Mouse (Mus musculus) gastrocnemius, postnatal 10 days (tissue): Measurements from ENCODE around the gene Itga5. TPM values are rescaled to one million over a fixed set of nuclear protein-coding genes. Genes with fewer than 3 reads are reported as not detected.
A peak's percentile ranks its signal among the peaks of the same experiment; 100 is the strongest.

Experiments used
- DNase-seq: peaks from one replicate; pipeline ENCODE4 v3.0.0; 2021; ENCODE audit warnings: mixed read lengths
- total RNA-seq, 2 experiments: library from RNA; stranded (reverse); gene quantifications; 2 replicates each; pipeline ENCODE4 v1.2.3; 2021

The Itga5 gene
- total RNA-seq, 2 experiments from 2014 or later = 27.6 to 40.5 TPM

GRCm38 (mm10) chr15:103339961-103340337 is 26.6 kb downstream of the Itga5 start, which contains the start of gene Zfp385a:
Gene Zfp385a, minus strand, starts transcription at chr15:103340093.
- no peak for DNase-seq

DNA sequence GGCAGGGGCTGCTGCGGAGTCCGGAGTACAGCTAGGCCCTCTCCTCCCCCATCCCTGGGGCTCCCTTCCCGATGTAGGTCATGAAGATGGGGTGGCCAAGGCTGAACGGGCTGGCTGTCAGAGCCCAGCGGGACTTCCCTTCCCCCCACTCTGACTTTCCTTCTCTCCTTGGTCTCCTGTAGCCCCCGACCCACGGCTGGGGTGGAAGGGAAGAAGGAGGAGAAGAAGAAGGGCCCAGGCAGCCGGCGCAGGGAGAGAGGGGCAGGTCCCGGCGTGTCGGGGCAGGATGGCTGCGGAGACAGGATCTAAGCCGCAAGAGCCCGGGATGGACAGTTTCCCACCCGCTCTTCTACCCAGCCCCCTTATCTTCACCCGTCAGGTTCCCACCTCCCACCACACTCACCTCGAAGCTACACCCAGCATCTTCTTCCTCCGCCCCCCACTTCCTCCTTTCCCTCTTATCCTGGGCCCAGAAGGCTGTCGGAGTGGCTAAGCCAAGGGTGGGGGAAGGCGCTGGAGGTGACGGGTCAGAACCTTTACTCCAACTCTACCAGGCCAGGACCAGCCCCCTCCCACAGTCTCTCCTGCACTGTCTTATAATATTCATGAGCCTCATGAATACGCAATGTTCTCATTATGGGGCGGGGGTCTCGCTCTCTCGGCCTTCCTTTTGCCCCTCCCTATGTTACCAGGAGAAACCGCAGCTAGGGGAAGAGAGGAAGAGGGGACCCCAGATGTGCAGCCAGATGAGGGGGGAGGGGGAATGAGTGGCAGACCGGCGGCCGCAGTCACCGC is 27.2 kb downstream of the Itga5 start:
- DNase-seq = no peak

DNA sequence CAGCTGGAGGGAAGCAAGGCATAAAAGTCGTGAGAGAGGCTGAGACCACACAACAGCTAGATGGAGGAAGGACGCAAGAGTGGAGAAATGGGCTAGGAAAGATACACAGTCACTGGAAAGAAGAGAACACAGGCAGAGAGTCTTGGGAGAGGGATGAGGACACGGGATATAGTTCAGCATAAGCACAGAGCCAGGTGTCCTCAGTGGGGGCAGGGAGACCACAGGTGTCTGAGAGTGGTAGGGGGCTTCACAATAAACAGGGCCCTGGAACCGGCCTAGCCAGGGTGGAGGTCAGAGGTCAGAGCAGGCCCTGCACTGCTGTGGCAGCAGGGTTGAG is 27.8 kb downstream of the Itga5 start:
- DNase-seq = no peak

DNA sequence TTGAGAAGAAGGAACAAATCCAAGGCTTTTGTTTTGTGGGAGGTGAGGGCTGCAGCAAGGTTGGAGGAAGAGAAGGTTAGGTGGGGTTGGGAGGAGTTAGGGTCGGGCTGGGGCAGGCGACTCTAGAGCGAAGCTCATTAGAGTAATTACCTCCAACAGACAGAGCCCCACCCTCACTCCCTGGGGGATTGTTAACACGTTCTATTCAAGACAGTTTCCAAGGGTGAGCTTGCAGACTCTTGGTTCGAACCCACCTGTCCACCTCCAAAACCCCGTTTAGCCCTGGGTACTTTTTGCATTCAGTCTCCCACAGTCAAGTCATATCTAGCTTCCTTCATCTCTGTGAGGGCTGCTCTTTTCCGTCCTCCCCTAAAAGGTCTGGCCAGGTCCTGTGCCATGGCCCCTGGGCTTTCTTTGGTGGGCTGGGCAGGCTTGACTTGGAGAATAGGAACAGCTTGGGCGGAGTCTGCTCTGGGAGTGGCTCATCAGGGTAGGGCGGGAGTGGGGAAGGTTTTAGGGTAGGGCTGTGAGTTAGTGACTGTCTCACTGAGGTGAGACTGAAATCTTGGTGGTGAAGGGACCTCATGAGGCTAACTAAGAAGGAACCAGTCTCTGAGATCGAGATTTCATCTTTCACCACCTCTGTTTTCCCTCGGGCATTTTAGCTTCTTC is 29.4 kb downstream of the Itga5 start:
- DNase-seq = no peak

GRCm38 (mm10) chr15:103335488-103336235 is 30.9 kb downstream of the Itga5 start:
- DNase-seq = no peak

DNA sequence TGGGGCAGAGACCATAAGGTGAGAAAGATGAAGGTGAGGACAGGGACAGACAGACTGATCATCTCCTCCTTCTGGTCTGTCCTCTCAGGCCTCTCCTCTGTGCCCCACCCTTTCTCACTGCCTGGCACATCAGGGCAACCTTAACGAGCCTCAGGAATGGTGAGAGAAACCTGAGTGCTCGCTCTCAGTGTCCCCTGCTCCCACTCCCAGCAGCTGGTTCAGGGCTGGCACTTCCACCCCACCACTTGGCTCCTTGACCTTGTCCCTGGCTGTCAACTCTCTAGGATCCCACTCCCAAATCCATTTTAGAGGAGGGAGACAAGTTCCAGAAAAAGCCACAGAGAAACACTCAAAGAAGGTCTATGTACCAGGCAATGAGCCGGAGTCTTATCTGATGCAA is 31.5 kb downstream of the Itga5 start:
- no peak for DNase-seq

GRCm38 (mm10) chr15:103334194-103334593 is 32.4 kb downstream of the Itga5 start:
- no peak for DNase-seq

DNA sequence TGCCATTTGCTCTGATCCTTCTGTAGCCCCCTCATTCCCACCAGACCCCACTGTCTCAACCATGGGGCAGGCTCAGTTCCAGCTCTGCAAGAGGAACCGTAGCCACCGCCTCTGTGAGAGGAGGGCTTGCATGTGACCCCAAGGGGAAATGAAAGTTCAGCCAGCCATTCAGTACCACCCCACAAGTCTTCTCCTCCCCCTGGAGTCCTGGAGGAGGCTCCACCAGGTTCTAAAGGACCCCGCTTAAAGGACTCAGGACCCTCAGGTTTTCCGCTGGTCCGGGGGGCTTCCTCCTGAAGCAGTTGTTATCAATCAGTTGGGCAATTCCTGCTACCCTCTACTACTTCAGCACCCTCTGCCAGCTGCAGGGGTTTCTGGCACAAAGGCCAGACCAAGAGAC is 32.8 kb downstream of the Itga5 start:
- no peak for DNase-seq

- no peak for DNase-seq
These were observed 33.4 kb downstream of the Itga5 start for GRCm38 (mm10) chr15:103333081-103333615.

- peak; percentile 91 for DNase-seq
These were observed 42.9 kb downstream of the Itga5 start for GRCm38 (mm10) chr15:103323455-103324247.

- DNase-seq = peak; percentile 71
These were observed 43.5 kb downstream of the Itga5 start for GRCm38 (mm10) chr15:103323070-103323454.

DNA sequence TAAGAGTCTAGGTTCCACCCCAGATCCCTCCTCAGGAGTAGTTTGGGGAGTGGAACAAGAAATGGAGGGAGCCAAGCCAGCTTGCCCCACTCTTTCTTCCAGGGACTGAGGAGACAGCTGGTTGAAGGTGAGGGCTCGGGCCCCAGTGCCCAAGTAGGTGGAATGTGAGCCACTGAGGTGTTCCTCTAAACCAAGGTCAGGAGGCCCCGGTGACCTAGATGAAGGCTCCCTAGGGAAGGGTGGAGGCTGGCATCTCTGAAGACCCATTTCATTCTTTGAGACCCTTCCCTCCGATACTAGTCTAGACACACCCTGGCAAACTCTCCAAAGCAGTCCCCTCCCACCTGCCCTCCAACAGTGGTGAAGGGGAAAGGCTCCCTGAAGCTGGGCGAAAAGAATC is 44.2 kb downstream of the Itga5 start:
- DNase-seq = no peak

DNA sequence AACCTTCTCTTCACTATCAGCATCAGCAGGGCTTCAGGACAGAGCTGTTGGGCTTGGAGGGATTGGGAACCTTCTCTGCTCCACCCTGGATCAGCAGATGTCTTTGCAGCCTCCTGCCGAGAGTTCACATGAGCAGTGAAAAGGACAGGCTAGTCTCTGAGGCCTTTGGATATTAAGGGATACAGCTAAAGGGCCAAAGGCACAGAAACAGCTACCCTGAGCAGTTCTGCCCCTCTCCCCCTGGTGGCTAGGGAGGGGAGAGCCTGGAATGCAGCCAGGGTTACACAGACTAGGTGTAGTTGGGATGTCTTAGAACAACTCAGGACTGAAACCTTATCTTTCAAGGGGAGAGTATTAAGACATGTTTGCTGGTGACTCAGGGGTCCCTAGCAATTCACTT is 45.5 kb downstream of the Itga5 start:
- DNase-seq = no peak

- no peak for DNase-seq
These were observed 48.3 kb downstream of the Itga5 start for GRCm38 (mm10) chr15:103318201-103318816.

- no peak for DNase-seq
These were observed 48.8 kb downstream of the Itga5 start for GRCm38 (mm10) chr15:103317731-103318130.

GRCm38 (mm10) chr15:103317120-103317519 is 49.4 kb downstream of the Itga5 start:
- DNase-seq = no peak

GRCm38 (mm10) chr15:103315979-103316776 is 50.4 kb downstream of the Itga5 start:
- DNase-seq = peak; percentile 65

DNA sequence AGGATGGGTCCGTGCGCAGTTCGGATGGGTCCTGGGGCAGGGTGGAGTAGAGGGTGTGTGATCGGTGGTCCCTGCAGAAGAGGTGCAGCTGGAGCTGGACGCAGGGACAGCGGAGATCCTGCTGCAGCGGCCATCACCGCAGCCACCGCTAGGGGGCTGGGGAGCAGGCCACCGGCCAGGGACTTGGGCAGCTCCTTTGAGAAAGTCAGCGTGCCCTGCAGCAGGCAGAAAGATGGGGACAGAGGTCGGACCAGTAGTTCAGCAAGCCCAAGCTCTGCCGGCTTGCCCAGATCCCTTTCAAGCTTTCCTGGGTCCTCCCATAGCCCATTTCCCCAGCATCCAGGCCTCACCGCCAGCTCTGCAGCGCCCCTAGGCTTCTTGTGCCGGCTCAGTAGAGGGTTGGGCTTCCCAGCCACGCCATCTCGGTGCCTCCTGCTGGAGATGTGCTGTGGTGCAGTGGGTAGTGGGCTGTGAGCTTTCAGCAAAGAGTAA is 51.5 kb downstream of the Itga5 start:
- DNase-seq = peak; percentile 88

DNA sequence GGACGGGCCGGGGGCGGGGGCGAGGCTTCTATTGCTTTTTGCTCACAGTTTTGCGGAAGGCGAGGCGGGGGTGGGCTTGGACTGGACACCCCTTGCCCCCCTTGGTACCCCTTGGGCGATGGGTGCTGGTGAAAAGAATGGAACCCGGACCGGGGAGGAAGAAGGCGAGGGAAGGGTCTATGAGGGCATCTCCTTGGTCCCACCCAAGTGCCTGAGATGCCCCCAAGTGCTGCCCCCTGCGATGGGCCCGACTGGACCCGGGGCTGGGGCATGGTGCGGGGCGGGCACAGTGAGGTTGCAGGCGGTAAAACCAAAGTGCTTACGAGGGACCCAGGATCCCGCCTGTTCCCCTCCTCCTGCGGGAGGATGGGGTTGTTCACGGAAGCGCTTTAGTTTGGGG is 52.4 kb downstream of the Itga5 start:
- DNase-seq = no peak

- no peak for DNase-seq
These were observed 53.0 kb downstream of the Itga5 start for GRCm38 (mm10) chr15:103313495-103314095.
